Mouse (Mus musculus): Measurements from ENCODE around the gene Zfp980. TPM values are rescaled to one million over a fixed set of nuclear protein-coding genes. Genes with fewer than 3 reads are reported as not detected.
"Not testable (repeated sequence)": the region's sequence is repeated elsewhere in the genome, so short reads cannot be mapped to it uniquely, and the experiment has no call there.

The Zfp980 gene
- polyA plus RNA-seq, 1 experiment from 2014 or later: not detected

GRCm38 (mm10) chr4:145744935-145745644, 74.6 kb downstream of the Zfp980 start:
- 2% methylated on average over 19 of the region's 83 CpGs for WGBS
- H3K27ac ChIP-seq (replicated peaks; ENCODE audit: low read depth, low read length); H3K36me3 ChIP-seq (ENCODE audit: control insufficient read depth, insufficient read depth, low read length); H3K9me3 ChIP-seq (ENCODE audit: control insufficient read depth, low read length); H3K4me1 ChIP-seq (ENCODE audit: control insufficient read depth, insufficient read depth, low read length); H3K27me3 ChIP-seq (replicated peaks; ENCODE audit: control insufficient read depth, insufficient read depth, low read length); H3K9ac ChIP-seq (ENCODE audit: low read depth, low read length): not testable (repeated sequence)
- peak overlapping the region; percentile 30 for H3K4me3 ChIP-seq (ENCODE audit: low read depth, low read length)
- DNase-seq (ENCODE audit: low spot score) (peak; percentile 0), ATAC-seq (ENCODE audit: low read depth) (peak; percentile 79)
- peak overlapping the region; percentile 48 for H3K4me2 ChIP-seq (ENCODE audit: low read depth, low read length)

GRCm38 (mm10) chr4:145745645-145745991, 75.1 kb downstream of the Zfp980 start:
- not testable (repeated sequence) for H3K4me1 ChIP-seq (ENCODE audit: control insufficient read depth, insufficient read depth, low read length); H3K9me3 ChIP-seq (ENCODE audit: control insufficient read depth, low read length); DNase-seq (ENCODE audit: low spot score); H3K4me2 ChIP-seq (ENCODE audit: low read depth, low read length); H3K27me3 ChIP-seq (replicated peaks; ENCODE audit: control insufficient read depth, insufficient read depth, low read length); H3K27ac ChIP-seq (replicated peaks; ENCODE audit: low read depth, low read length); H3K9ac ChIP-seq (ENCODE audit: low read depth, low read length); ATAC-seq (ENCODE audit: low read depth); H3K36me3 ChIP-seq (ENCODE audit: control insufficient read depth, insufficient read depth, low read length)
- peak overlapping the region; percentile 30; the same call in 1 of the 2 replicates for H3K4me3 ChIP-seq (ENCODE audit: low read depth, low read length)
- no CpG with 5 or more reads among the region's 30 CpGs for WGBS

Other genes starting within 250 kb of the Zfp980 start
- 0.07 TPM in 1 of 2 replicates, not detected in the other for gene Zfp990, start 159.9 kb upstream of the Zfp980 start, polyA plus RNA-seq (2014; fragmentation: Nextera tagmentation; extraction: Ambion mirVana)
- gene Gm13212, start 85.5 kb upstream of the Zfp980 start, polyA plus RNA-seq (2014; fragmentation: Nextera tagmentation; extraction: Ambion mirVana): 1.6 and 2.2 TPM in 2 replicates
- not detected in 2 replicates for gene Zfp986, start 198.1 kb downstream of the Zfp980 start, polyA plus RNA-seq (2014; fragmentation: Nextera tagmentation; extraction: Ambion mirVana)

Data from embryonic facial prominence, embryonic 14.5 days (tissue).